ENCODE assay signal across 26 mouse cellular contexts in genomic region chr2:164528557-164528956, GRCm38 (mm10). TPM values are rescaled to one million over a fixed set of nuclear protein-coding genes. Genes with fewer than 3 reads are reported as not detected.
"Had no signal": no experiment of that assay in that cellular context is flagged by ENCODE, and none has a peak within 500 bp of the region (broad histone marks: within the 10 kb centered on the region; RNA-seq: fewer than 3 reads in every experiment).

No protein-coding gene starts in this region.

- H3K4me1 ChIP-seq: lung, embryonic 15.5 days; midbrain, embryonic 12.5 days; neural tube, embryonic 13.5 days; neural tube, embryonic 15.5 days; stomach, embryonic 15.5 days had no signal

- H3K4me2 ChIP-seq: liver, embryonic 13.5 days; liver, embryonic 15.5 days; lung, embryonic 15.5 days; midbrain, embryonic 12.5 days; neural tube, embryonic 13.5 days; neural tube, embryonic 15.5 days; stomach, embryonic 15.5 days had no signal

- DNase-seq: liver, embryonic 13.5 days; liver, postnatal 0 days; lung, postnatal 14 days; lung, postnatal 36 days; midbrain, embryonic 14.5 days; retina, postnatal 1 day; right cerebral cortex, postnatal 14 days; thymus, adult 2 months; thymus, postnatal 25 days; thymus, postnatal 4 days had no signal

- H3K27ac ChIP-seq: liver, embryonic 13.5 days; liver, embryonic 15.5 days; lung, embryonic 15.5 days; macrophage; midbrain, embryonic 12.5 days; neural tube, embryonic 13.5 days; neural tube, embryonic 15.5 days; stomach, embryonic 15.5 days; stomach, postnatal 0 days had no signal

- H3K36me3 ChIP-seq: liver, embryonic 13.5 days; liver, embryonic 15.5 days; lung, embryonic 15.5 days; midbrain, embryonic 12.5 days; neural tube, embryonic 13.5 days; neural tube, embryonic 15.5 days; stomach, embryonic 15.5 days had no signal

- ATAC-seq: liver, postnatal 0 days; lung, postnatal 0 days; midbrain, embryonic 16.5 days had no signal

- H3K27me3 ChIP-seq: liver, embryonic 13.5 days; lung, embryonic 15.5 days; midbrain, embryonic 12.5 days; neural tube, embryonic 13.5 days; stomach, embryonic 15.5 days had no signal

- H3K9ac ChIP-seq: liver, embryonic 13.5 days; liver, embryonic 15.5 days; liver, postnatal 0 days; lung, embryonic 15.5 days; midbrain, embryonic 12.5 days; neural tube, embryonic 13.5 days; neural tube, embryonic 15.5 days; stomach, embryonic 15.5 days had no signal

- H3K9me3 ChIP-seq: liver, embryonic 15.5 days; lung, embryonic 15.5 days; neural tube, embryonic 15.5 days; stomach, embryonic 15.5 days had no signal

- H3K4me3 ChIP-seq: liver, embryonic 13.5 days; liver, embryonic 15.5 days; lung, embryonic 15.5 days; megakaryocyte, embryonic 14.5 days; midbrain, embryonic 12.5 days; myocyte; neural tube, embryonic 13.5 days; neural tube, embryonic 15.5 days; stomach, embryonic 15.5 days had no signal

RNA-seq across cellular contexts. Expression of gene Wfdc2, which starts 33.7 kb away (rescaled TPM):
- polyA plus RNA-seq: macrophage, myocyte had no signal

RNA-seq across cellular contexts. Expression of gene Spint3, which starts 44.7 kb away (rescaled TPM):
- polyA plus RNA-seq: liver, embryonic 13.5 days; liver, embryonic 15.5 days; liver, postnatal 0 days; lung, embryonic 15.5 days; lung, postnatal 0 days; macrophage; midbrain, embryonic 12.5 days; midbrain, embryonic 14.5 days; midbrain, embryonic 16.5 days; myocyte; neural tube, embryonic 11.5 days; neural tube, embryonic 13.5 days; neural tube, embryonic 15.5 days; spleen, adult 2 months; stomach, embryonic 15.5 days; stomach, postnatal 0 days; testis, adult 2 months; thymus, adult 2 months had no signal

RNA-seq across cellular contexts. Expression of gene Trp53tg5, which starts 55.0 kb away (rescaled TPM):
- polyA plus RNA-seq: liver, embryonic 13.5 days; liver, embryonic 15.5 days; liver, postnatal 0 days; lung, embryonic 15.5 days; lung, postnatal 0 days; macrophage; midbrain, embryonic 14.5 days; midbrain, embryonic 16.5 days; myocyte; neural tube, embryonic 11.5 days; neural tube, embryonic 13.5 days; neural tube, embryonic 15.5 days; spleen, adult 2 months; stomach, postnatal 0 days; thymus, adult 2 months; urinary bladder, adult 2 months had no signal
